Mouse (Mus musculus) urinary bladder, postnatal 4 days (tissue): ENCODE data around the gene Lonrf2.

Experiments used
- DNase-seq, 2 experiments: peaks; one replicate each; pipeline ENCODE4 v3.0.0; 2021 to 2022; ENCODE audit warnings: low spot score in 2 of 2

Lonrf2 gene

DNA sequence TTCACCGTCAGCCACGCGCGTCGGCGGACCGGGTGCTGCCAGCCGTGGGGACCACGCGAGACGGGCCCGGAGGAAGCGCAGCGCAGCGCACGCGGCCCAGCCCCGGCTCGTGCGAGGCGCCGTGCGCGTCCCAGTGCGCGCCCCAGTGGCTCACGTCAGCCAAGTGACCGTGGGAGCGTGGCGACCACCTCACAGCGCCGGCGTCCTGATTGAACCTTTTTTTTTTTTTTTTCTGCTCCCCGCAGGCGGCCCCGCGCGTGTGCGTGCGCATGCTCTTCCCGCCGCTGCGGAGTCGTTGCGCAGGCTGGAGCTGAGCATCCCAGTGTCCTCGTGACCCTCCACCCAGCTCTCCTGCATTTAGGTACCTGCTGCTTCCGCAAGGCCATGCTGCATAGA is at the start of gene Lonrf2:
Lonrf2 (minus strand) TSS at position 235 of the 396 bp plus-strand sequence.
- no peak for DNase-seq

DNA sequence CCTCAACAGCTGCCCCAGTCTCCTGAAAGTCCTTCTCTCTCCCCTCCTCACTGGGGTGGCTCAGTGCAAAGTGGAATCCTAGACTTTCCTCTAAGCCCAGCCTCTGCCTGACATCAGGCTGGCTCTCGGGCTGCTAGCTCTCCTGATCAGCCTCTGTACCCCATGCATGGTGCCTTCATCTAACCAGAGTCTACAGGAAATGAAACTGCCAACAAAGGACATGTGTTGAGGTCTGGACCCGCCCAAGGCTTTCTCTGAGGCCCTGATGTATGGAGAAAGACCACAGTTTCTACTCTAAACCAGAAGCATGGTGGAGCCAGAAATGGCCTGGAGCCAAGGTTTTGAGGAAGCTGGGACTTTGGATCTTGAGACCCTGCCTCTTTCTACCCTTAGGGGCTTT is 49.4 kb upstream of the Lonrf2 start:
- DNase-seq = no peak

DNA sequence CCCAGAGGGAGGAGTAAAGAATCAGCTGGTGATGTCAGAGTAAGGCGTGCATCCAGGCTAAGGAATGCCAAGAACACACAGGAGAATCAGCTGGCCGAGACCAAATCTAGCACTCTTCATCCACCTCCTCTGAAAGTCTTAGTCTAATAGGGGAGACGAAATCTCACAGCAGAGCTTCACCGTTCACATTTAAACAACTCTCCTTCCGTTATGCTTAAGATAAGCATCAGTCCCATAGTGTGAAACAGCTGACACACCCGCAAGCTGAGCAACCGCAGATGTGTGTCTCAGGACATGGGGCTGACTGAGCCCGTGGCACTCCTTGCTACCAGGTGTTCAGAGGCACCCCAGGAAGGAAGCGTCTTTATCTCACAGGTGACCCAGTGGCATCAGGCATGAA is 47.3 kb upstream of the Lonrf2 start:
- no peak for DNase-seq

DNA sequence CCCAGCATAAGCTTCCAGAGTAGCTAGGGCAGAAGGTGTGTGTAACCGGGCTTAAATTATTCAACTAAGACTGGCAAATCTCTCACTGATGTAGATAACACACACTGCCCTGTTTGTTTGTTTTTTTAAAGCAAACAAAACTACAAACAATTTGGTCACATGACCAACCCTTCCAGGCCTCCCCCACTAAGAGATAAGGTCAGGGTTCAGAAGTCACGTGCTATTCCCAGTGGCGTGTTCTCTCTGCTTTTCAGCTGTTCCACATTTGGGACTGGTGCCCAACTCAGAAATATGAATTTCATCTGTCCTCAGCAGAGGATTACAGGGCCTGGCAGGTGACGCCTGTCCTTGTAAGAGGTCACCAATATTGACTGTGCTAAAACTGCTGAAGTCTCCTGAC is 46.2 kb upstream of the Lonrf2 start:
- no peak for DNase-seq

DNA sequence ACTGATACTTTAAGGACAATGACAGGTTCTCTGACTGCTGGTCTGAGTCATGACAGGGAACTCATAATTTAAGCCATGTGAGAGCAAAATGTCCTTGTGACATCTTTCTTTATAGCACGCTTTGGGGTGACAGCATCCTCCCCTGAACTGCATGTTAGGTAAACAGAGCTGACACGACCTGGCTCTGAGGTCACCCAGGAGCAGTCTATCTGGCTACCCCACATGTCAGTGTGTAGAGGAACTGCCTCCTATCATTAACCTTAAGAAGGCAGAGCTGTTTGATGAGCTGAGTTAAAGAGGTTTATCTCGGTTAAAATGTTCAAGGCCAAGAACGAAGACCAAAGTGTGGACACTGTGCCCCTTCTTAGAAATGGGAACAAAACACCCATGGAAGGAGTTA is 44.9 kb upstream of the Lonrf2 start:
- no peak for DNase-seq

DNA sequence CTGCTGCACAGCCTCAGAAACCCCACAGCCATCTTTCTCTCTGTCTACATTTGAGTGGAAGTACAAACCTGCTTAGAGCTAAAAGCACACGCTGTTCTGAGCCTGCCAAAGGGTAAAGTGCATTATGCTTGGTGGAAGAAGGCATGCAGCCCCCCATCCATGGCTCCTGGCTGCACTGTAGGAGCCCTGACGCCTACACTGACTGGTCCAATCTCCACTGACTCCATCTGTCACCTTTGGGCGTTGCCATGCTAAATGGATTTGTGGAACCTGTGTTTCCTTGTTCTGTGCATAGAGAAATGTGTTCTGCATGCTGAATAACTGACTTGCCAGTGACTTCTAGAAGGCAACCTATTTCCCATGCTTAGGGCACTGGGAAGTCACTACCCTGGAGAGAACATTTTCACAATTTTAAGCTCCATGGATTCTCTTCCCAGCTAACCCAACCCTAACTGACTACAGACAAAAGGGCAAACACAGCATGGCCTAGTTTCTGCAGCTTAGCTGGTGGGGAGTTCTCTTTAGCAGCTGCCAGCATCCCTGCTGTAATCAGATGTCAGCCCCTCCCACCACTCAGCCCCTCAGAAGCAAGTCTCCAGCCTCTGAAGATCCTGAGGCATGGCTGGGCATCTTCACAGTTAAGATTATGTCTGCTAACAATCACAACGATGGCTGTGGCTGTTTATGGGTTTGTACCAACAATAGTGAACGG is 40.3 kb upstream of the Lonrf2 start:
- no peak for DNase-seq

DNA sequence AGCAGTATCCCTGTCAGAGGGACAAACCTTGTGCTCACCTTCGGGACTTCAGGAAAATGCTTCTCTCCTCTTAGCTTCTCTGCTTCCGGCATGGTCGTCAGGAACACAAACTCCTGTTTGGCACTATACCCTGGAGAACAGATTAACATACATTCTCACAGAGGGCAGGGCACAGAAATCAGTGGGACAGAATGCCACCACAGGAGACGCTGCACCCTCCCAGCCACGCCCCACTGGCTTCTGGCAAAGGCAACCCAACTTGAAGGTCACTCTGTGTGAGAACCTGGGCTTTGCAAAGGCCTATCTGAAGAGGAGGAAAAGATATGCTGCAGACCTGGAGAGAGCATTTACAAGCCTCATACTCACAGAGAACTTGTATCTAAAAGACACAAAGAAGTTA is 37.4 kb upstream of the Lonrf2 start:
- DNase-seq = no peak

DNA sequence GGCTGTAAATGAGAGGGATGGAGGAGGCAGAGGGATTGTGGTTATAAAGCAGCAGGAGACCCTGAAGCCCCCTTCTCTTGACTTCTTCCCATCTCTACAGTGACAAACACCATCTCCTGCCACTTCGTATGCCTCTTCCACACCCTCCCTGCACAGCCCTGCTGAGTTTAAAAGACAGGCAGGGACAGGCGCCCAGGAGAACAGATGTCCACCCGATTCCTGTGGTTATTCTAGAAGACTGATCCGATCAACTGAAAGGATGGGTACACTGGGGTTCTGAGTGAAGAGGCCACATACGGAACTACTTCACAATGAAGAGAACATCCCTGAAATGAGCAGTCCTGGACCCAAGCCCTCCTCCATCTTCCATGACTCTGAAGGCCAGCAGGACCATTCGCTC is 35.3 kb upstream of the Lonrf2 start:
- no peak for DNase-seq

DNA sequence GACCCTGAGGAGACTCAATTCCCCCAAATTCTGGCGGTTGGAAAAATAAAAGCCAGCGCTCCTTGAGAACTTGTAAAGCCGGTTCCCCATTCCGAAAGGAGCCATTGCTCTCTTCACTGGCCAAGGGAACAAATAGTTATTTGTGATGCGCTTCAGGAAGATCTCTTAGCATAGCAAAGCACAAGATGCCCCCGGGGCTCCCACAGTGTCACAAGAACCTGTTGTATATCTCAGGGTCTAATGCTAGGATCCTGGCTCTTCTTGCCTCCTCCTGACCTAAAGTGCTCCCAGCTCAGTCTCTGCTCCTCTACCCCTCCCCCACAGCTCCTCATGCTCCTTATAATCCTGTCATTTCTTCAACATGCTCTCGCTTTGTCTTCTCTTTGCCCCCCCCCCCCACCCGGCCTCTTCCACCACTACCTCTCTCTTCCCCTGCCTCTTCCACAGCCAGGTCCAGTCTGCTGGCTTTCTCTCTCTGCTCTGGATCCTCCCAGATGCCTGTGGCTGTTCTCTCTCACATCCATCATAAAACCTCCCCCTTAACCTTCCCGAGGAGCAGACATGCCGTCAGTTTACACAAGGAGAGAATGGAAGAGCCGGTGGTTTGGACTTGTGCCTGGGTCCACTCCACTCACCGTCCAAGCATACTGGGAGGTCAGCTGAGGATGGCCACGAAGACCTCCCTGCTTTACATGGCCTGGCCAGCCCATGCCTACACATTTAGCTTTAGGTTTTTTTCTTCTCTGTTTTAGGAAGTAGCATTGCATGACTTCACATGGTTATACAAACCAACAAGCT is 33.1 kb upstream of the Lonrf2 start:
- DNase-seq = no peak

DNA sequence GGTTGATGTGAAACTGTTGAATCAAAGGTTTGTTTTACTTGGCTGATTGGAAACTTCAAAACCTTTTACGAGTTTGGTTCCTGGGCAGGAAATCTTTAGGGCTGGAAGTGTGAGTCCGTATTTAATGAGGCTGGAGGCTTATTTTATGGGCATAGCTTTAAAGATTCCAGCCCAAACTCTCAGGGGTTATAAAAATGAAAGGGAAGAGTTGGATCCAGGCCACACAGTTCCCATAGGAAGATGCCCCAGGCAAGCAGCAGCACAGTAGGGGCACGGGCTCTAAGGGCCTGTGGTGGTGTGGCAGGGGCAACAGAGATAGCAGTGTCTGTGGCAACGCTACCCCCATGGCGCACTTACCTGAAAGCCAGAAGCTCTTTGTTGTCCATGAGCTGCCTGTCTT is 29.7 kb upstream of the Lonrf2 start:
- no peak for DNase-seq

DNA sequence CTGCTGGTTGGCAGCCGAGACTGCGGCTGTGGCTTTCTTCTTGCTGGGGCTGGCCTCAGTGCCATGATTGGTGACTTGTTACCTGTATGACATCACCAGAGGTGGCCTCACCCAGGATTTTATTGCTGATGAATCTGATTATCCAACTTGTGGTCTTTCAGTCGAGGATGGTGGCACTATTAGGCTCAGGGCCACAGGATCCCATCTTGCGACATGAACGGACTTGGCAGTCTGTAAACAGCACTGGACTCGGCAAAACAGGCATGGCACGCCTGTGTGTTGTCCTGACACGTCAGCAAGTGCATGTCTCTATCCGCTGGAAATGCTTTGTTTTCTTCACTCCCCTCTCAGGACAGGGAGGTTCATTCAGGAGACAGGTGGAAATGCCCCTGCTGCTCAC is 27.8 kb upstream of the Lonrf2 start:
- no peak for DNase-seq

DNA sequence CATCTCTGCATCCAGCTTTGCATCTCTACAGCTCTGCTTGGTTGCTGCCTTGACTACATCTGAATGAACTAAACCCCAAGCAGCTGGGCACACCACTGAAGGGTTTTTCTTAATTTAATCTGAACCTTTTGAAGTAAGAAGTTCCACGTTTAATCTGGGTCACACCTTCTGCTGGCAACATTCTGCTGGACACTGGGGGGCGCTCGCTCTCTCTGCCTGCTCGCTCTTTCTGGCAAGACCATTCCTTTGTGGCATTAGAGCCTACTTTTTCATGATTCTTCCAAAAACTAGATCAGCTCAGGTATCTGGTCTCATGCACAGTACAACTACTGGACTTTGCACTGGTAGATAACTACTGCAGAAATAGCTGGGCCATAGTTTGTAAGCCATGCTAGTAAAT is 25.7 kb upstream of the Lonrf2 start:
- no peak for DNase-seq

DNA sequence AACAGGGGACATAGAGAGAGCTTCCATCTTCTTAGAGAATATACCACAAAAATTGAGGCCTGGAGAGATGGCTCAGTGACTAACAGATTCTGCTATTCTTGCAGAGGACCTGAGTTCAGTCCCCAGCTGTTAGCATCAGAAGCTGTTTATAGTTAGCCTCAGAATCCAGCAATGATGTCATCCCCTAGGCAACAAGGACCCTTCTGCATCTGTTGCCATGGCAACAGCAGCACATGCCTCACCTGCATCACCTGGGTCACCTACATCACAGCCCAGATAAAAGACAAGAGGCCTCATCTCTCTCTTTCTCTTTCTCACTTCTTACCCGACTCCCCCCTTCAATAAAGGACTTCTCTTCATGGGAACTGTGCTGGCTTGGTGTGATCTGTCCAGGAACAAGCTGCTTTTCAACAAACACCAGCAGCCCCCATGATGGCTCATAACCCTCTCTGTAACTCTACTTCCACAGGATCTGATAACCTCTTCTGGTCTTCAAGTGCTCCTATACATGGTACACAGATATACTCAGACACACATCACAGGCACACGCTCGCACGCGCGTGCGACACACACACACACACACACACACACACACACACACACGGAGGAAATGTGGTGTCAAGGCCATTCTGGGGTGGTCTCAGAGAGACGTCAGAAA is 24.5 kb upstream of the Lonrf2 start:
- no peak for DNase-seq

DNA sequence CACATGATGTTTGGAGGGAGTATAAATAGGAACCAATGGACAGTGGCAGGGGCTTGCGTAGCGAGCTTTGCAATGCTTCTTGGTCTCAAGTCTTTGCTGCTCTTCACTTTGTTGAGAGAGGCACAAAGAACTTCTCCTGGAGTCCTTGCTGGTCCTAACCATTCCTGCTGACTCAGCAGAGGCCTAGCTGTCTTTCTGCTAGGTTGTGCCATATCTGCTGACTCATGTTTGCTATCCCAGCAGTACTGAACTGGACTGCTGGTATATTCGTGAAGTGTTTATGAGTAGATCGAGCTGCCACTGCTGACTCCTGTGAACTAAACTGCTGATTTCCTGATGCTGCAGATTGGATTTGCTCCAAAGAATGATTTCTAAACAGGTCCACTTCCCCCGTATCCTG is 23.7 kb upstream of the Lonrf2 start:
- no peak for DNase-seq

DNA sequence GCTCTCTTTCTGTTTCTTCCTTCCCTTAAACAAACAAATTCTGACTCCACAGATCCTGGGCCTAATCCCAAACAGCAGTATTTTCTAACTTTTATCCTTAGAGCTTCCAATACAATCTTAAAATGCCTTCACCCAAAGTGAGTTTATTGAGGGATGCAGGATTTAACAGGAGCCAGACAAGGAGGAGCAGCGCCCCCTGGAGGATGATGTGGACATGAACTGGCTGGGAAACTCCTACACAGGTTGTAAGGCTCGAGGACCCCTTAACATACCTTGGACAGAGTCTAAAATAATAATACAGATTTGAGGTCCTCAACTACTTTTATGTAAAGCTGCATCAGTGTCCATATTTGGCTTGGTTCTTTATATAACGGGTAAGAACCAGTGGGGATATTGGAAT is 19.7 kb upstream of the Lonrf2 start:
- no peak for DNase-seq

DNA sequence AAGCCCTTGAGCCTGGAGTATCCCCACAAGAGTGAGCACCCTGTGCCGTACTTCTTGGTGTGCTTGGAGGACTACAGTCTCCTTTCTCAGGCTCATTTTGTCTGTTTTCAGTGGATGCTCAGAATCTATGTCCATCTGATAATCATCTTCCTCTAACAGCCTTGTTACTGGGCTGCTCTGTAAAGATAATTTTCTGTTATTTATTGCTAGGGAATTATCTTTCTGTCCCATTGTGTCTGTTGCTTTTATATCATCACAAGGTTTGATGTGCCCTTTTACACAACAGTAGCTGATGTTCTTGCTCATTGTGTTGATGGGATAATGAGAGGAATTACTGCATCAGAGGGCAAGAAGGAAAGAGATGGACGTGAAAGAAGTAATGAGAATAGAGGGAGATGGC is 15.7 kb upstream of the Lonrf2 start:
- DNase-seq = no peak

DNA sequence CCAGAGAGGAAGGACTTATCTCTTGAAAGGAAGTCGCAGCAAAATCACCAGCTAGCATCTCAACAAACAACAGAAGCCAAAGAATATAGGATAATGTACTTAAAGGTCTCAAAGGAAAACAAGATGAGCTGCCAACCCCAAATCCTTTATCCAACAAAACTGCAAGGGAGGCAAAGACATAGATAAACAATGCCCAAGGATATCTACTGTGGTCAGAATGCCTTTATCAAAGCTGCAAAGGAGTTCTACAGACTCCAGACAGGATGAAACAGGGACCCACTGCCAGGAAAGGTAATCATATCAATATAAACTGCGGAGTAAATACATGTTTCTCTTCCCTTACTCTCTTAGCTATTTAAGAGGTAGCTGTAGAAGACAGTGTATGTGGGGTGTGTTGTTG is 14.1 kb upstream of the Lonrf2 start:
- DNase-seq = no peak

DNA sequence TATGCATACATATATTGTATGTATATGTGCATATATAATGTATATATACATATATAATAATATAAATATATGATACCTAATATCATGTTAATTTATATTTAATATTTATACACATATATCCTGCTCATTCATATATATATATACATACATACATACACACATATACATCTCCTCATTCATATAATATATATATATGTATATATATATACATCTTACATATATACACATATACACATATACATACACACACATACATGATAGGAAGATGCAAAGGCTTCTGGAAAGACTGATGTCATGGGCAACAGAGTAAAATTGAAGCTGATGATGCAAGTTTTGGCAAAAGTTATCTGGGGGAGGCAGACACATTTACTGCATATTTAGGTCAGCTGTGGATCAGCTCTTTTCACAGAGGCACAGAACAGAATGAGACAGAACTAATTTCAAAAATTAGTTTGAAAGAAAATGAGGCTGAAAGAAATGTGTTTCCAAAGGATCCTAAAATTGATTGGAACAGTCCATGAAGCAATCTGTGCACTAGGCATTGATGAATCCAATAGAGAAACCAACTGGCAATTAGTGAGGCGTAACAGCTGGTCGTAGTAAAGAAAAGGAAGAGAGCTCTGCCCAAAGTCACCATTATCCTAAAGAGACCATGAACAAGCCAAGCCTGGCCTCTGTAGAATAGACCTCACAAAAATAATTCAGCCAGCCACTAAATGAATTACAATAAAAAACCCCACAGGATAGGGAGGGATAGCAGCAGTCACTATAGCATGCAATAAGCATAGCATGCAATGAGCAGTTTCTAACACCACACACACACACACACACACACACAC is 12.2 kb upstream of the Lonrf2 start:
- DNase-seq = no peak

DNA sequence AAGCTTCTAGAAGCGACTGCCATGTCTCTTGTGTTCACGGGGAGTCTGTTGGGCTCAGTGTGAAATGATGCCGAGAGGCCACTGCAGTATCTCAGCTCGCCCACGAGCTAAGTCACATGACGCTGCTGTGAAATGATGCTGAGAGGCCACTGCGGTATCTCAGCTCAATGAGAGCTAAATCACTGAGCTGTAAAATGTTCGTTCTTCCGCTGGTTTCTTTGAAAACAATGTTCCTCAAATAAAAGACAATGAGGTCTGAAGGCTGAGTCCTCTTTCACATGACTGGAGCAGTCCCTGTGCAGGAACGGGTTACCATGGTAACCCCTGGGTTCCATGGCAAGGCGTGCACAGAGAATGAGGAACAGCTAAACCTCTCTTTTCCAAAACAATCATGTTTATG is 11.5 kb upstream of the Lonrf2 start:
- DNase-seq = no peak

DNA sequence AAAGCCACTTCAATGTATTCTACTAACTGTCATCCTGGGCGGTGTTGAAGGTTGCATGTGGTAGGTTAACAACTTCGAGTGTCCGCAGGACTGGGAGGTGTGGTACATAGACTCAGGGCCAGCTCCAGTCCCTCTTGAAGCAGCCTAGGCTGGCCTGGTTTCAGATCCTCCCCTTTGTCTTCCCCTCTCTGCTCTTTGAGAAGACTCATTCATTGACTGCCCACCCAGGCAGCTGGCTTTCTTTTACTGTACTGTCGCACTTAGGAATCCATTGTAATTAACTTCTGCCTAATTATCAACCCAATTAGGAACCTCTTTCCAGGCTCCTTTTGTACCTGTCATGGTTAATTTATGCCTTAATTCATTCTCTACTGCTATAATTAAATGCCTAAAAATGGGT is 6.8 kb upstream of the Lonrf2 start:
- DNase-seq = peak in 1 of 2 experiments; percentile 47

DNA sequence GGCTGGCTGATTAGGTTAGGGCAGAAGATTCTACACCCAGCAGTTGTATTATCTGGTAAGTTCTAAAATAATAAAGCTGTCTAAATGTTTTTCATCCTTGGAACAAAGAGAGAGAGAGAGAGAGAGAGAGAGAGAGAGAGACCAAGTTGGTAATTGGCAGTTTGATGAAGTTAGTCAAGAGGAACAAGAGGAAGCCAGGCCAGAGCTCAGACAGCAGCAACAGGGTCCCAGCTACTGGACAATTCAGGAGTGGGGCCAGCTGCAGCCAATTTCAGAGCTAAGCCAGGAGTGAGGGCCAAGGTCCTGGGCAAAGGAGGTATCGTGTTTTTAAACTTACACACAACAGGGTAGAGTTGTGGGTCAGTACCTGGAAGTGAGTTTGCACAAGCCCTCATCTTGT is 6.3 kb upstream of the Lonrf2 start:
- DNase-seq = peak in 1 of 2 experiments; percentile 47

DNA sequence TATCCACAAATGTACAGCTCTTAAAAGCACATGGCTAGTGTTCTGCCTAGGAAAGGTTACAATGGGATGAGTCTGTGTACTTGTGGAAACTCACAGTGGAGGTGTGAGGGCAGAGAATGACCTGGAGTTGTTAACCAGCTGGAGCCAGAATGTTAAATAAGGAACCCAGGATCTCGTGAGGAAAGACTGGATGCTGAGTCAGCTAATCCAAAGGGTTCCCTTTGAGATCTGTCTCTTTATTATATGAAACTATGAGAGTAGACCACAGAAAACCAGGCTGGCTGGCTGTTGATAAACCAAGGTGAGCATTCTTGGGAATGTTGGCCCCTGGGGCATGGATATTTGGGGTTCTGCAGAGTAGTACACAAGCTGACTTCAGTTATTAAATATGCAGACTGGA is 3.4 kb upstream of the Lonrf2 start:
- DNase-seq = peak in 1 of 2 experiments; percentile 5
